Mouse (Mus musculus) liver, postnatal 0 days (tissue): Measurements from ENCODE around the gene Myh2.

Experiments
- CTCF ChIP-seq: sonication (generic); IDR thresholded peaks from 2 replicates; pipeline ENCODE4 v1.5.1; 2016; ENCODE audit warnings: antibody characterized with exemption, low read depth
- EP300 ChIP-seq: IDR thresholded peaks from 2 replicates; pipeline ENCODE4 v1.6.1; 2016; ENCODE audit warnings: antibody characterized with exemption, low read depth, mild to moderate bottlenecking

DNA sequence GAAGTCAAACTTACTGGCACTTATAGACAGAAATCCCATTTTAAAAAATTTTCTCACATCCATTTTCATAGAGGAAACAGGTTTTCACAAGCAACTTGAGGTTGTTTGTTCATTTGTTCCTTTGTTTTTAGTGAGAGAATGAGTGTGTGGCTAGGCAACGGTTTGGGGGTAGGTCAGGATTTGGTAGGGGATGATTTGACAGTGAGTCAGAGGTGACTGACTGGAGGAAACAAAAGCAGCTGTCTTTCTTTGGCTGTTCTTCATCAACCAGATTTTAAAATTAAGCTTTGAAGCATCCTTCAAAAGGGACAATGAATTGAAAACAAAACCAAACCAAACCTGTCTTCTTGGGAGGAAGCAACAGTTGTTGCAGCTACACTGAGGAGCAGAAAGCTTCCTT is 28.5 kb downstream of the Myh2 start:
- TF ChIP-seq CTCF (no peak), EP300 (no peak)
